ENCODE assay signal across 24 mouse cellular contexts in genomic region chr10:46273846-46274245, GRCm38 (mm10).
DNase-seq lines count a peak whose midpoint lies in the region; ATAC-seq and TF ChIP-seq lines count a peak whose summit lies in the region.
"Had no signal": no experiment of that assay in that cellular context is flagged by ENCODE, and none has a peak within 500 bp of the region (broad histone marks: within the 10 kb centered on the region; RNA-seq: fewer than 3 reads in every experiment).

No protein-coding gene starts in this region.

- TF ChIP-seq POLR2A in brain, embryonic 14.5 days (IDR thresholded peaks at IDR 0.05; ENCODE audit: borderline replicate concordance, extremely low read depth, insufficient read depth, insufficient read length, poor library complexity, severe bottlenecking): no peak

- no peaks in the 10 kb centered on the region for H3K4me1 ChIP-seq in embryonic facial prominence, embryonic 14.5 days (ENCODE audit: control insufficient read depth, insufficient read depth, low read length)
- no peaks in the 10 kb centered on the region for H3K4me1 ChIP-seq in embryonic facial prominence, embryonic 10.5 days
- no peaks in the 10 kb centered on the region for H3K4me1 ChIP-seq in midbrain, embryonic 14.5 days (ENCODE audit: control insufficient read depth, insufficient read depth, low read length)
- no peaks in the 10 kb centered on the region for H3K4me1 ChIP-seq in midbrain, embryonic 11.5 days (ENCODE audit: control insufficient read depth, insufficient read depth, low read length)
- H3K4me1 ChIP-seq: embryonic facial prominence, embryonic 15.5 days; hindbrain, embryonic 13.5 days; intestine, embryonic 15.5 days had no signal

- no peak overlapping the region for H3K27ac ChIP-seq in embryonic facial prominence, embryonic 14.5 days (replicated peaks; ENCODE audit: low read depth, low read length)
- no peak overlapping the region for H3K27ac ChIP-seq in embryonic facial prominence, embryonic 10.5 days (replicated peaks)
- no peak overlapping the region for H3K27ac ChIP-seq in midbrain, embryonic 14.5 days (replicated peaks; ENCODE audit: low read depth, low read length)
- no peak overlapping the region for H3K27ac ChIP-seq in midbrain, embryonic 11.5 days (ENCODE audit: low read depth, low read length)
- H3K27ac ChIP-seq: embryonic facial prominence, embryonic 15.5 days; gastrocnemius, adult 2 months; hindbrain, embryonic 13.5 days; intestine, embryonic 15.5 days had no signal

- DNase-seq in embryonic facial prominence, embryonic 14.5 days (ENCODE audit: low spot score): peak; percentile 19
- DNase-seq in embryonic facial prominence, embryonic 10.5 days (ENCODE audit: low spot score): no peak
- DNase-seq in midbrain, embryonic 14.5 days: peak; percentile 18
- no peak for DNase-seq in midbrain, embryonic 11.5 days (ENCODE audit: low spot score, missing footprints)
- DNase-seq in brain, embryonic 14.5 days (ENCODE audit: low read depth): peak; percentile 24
- DNase-seq in T-cell, adult 2 months (ENCODE audit: low spot score): no peak
- DNase-seq: adrenal gland, adult 8-10 months; adrenal gland, postnatal 25 days; cerebellum, adult 18-20 months; cerebellum, adult 9-10 months; cerebellum, postnatal 36 days; embryo, embryonic 11 days; forebrain, postnatal 0 days; gastrocnemius, adult 2 months; gastrocnemius, postnatal 14 days; heart, adult 11 months; kidney, adult 11 months had no signal

- TF ChIP-seq CTCF in brain, embryonic 14.5 days (IDR thresholded peaks at IDR 0.05; ENCODE audit: borderline replicate concordance, extremely low read depth, insufficient read depth, insufficient read length): no peak

- H3K36me3 ChIP-seq in embryonic facial prominence, embryonic 14.5 days (ENCODE audit: control insufficient read depth, insufficient read depth, low read length): no peaks in the 10 kb centered on the region
- H3K36me3 ChIP-seq in embryonic facial prominence, embryonic 10.5 days (replicated peaks): no peaks in the 10 kb centered on the region
- no peaks in the 10 kb centered on the region for H3K36me3 ChIP-seq in midbrain, embryonic 14.5 days (ENCODE audit: control insufficient read depth, insufficient read depth, low read length)
- H3K36me3 ChIP-seq in midbrain, embryonic 11.5 days (ENCODE audit: control insufficient read depth, insufficient read depth, low read length): no peaks in the 10 kb centered on the region
- H3K36me3 ChIP-seq: embryonic facial prominence, embryonic 15.5 days; hindbrain, embryonic 13.5 days; intestine, embryonic 15.5 days had no signal

- no peaks in the 10 kb centered on the region for H3K27me3 ChIP-seq in embryonic facial prominence, embryonic 14.5 days (replicated peaks; ENCODE audit: control insufficient read depth, insufficient read depth, low read length)
- H3K27me3 ChIP-seq in embryonic facial prominence, embryonic 10.5 days (replicated peaks; ENCODE audit: low read depth, poor library complexity, severe bottlenecking): no peaks in the 10 kb centered on the region
- no peaks in the 10 kb centered on the region for H3K27me3 ChIP-seq in midbrain, embryonic 14.5 days (ENCODE audit: control insufficient read depth, insufficient read depth, low read length)
- no peaks in the 10 kb centered on the region for H3K27me3 ChIP-seq in midbrain, embryonic 11.5 days (ENCODE audit: control insufficient read depth, insufficient read depth, low read length)
- H3K27me3 ChIP-seq: embryonic facial prominence, embryonic 15.5 days; hindbrain, embryonic 13.5 days; intestine, embryonic 15.5 days had no signal

- no peak overlapping the region for H3K4me2 ChIP-seq in embryonic facial prominence, embryonic 14.5 days (ENCODE audit: low read depth, low read length)
- H3K4me2 ChIP-seq in midbrain, embryonic 14.5 days (ENCODE audit: low read length): no peak overlapping the region
- H3K4me2 ChIP-seq in midbrain, embryonic 11.5 days: no peak overlapping the region
- H3K4me2 ChIP-seq: embryonic facial prominence, embryonic 15.5 days; heart, embryonic 11.5 days; hindbrain, embryonic 13.5 days; intestine, embryonic 15.5 days had no signal

- H3K9me3 ChIP-seq in embryonic facial prominence, embryonic 14.5 days (ENCODE audit: control insufficient read depth, low read length): no peaks in the 10 kb centered on the region
- H3K9me3 ChIP-seq in embryonic facial prominence, embryonic 10.5 days: no peaks in the 10 kb centered on the region
- H3K9me3 ChIP-seq in midbrain, embryonic 14.5 days (ENCODE audit: control insufficient read depth, low read length): no peaks in the 10 kb centered on the region
- no peaks in the 10 kb centered on the region for H3K9me3 ChIP-seq in midbrain, embryonic 11.5 days (ENCODE audit: control insufficient read depth, low read length)
- H3K9me3 ChIP-seq: embryonic facial prominence, embryonic 15.5 days; hindbrain, embryonic 13.5 days; intestine, embryonic 15.5 days had no signal

- ATAC-seq in embryonic facial prominence, embryonic 14.5 days (ENCODE audit: low read depth): no peak
- no peak for ATAC-seq in midbrain, embryonic 14.5 days (ENCODE audit: low FRiP score, low TSS enrichment)
- no peak for ATAC-seq in midbrain, embryonic 11.5 days (ENCODE audit: low FRiP score)
- ATAC-seq: activated CD4-positive, CD25-positive, alpha-beta regulatory T cell, adult 4 months; CD4-positive, CD25-positive, alpha-beta regulatory T cell, adult 4 months; forebrain, embryonic 14.5 days; forebrain, postnatal 0 days; intestine, embryonic 15.5 days had no signal

- H3K4me3 ChIP-seq in embryonic facial prominence, embryonic 14.5 days (ENCODE audit: low read depth, low read length): no peak overlapping the region
- H3K4me3 ChIP-seq in embryonic facial prominence, embryonic 10.5 days: no peak overlapping the region
- no peak overlapping the region for H3K4me3 ChIP-seq in midbrain, embryonic 14.5 days (replicated peaks; ENCODE audit: low read depth, low read length)
- H3K4me3 ChIP-seq in midbrain, embryonic 11.5 days (ENCODE audit: low read depth, low read length): no peak overlapping the region
- H3K4me3 ChIP-seq: embryonic facial prominence, embryonic 15.5 days; gastrocnemius, adult 2 months; hindbrain, embryonic 13.5 days; intestine, embryonic 15.5 days had no signal

- H3K9ac ChIP-seq in embryonic facial prominence, embryonic 14.5 days (ENCODE audit: low read depth, low read length): no peak overlapping the region
- no peak overlapping the region for H3K9ac ChIP-seq in midbrain, embryonic 14.5 days (replicated peaks; ENCODE audit: low read length)
- no peak overlapping the region for H3K9ac ChIP-seq in midbrain, embryonic 11.5 days (ENCODE audit: low read length)
- H3K9ac ChIP-seq: embryonic facial prominence, embryonic 15.5 days; forebrain, postnatal 0 days; hindbrain, embryonic 13.5 days; intestine, embryonic 15.5 days had no signal

- 26% methylated on average over 1 of the region's 1 CpGs for WGBS in embryonic facial prominence, embryonic 14.5 days
- 69% methylated on average over 1 of the region's 1 CpGs for WGBS in embryonic facial prominence, embryonic 10.5 days
- whole genome bisulfite sequencing in midbrain, embryonic 14.5 days: 51% methylated on average over 1 of the region's 1 CpGs
- 89% methylated on average over 1 of the region's 1 CpGs for WGBS in midbrain, embryonic 11.5 days

Comparison
In these comparisons a context has a peak if more than half of its experiments do, and no peak if none do; other contexts are left out.
1. DNase-seq: peak in embryonic facial prominence, embryonic 14.5 days (single experiment), midbrain, embryonic 14.5 days (single experiment) and brain, embryonic 14.5 days (single experiment); none in embryonic facial prominence, embryonic 10.5 days (single experiment), midbrain, embryonic 11.5 days (single experiment) and T-cell, adult 2 months (single experiment).